Mouse (Mus musculus) CH12.LX (cell line): ENCODE data around the gene Zc3h18. TPM values are rescaled to one million over a fixed set of nuclear protein-coding genes. Genes with fewer than 3 reads are reported as not detected.

Source experiments
- DNase-seq: peaks from one replicate; pipeline ENCODE4 v3.0.0-alpha.2; 2013; ENCODE audit errors: extremely low read depth
- H3K27ac ChIP-seq: 2 replicates; pipeline ENCODE4 v1.5.1; 2012; ENCODE audit warnings: low read depth, mild to moderate bottlenecking, control low read depth, moderate library complexity; ENCODE audit not compliant: insufficient read depth
- H3K27me3 ChIP-seq: replicated peaks from 2 replicates; pipeline ENCODE3; 2012; ENCODE audit warnings: inconsistent platforms
- H3K36me3 ChIP-seq, 2 experiments: replicated peaks in 1 of 2; 2 replicates each; pipeline versions ENCODE3 to v1.6.1; 2012; ENCODE audit warnings: inconsistent platforms in 1 of 2, low read length in 1 of 2, mild to moderate bottlenecking in 1 of 2, mixed read lengths in 1 of 2, moderate library complexity in 1 of 2; ENCODE audit not compliant: control insufficient read depth in 1 of 2, insufficient read depth in 1 of 2
- H3K4me1 ChIP-seq, 2 experiments: 2 replicates each; pipeline ENCODE4 v1.6.1; 2012; ENCODE audit warnings: inconsistent platforms in 1 of 2, moderate library complexity in 1 of 2; ENCODE audit not compliant: insufficient read depth in 2 of 2, control insufficient read depth in 1 of 2
- H3K4me2 ChIP-seq: 2 replicates; pipeline ENCODE4 v1.6.1; 2012; ENCODE audit warnings: low read depth, mild to moderate bottlenecking, control low read depth; ENCODE audit not compliant: poor library complexity, insufficient read depth, severe bottlenecking
- H3K4me3 ChIP-seq, 3 experiments: fragments of 150-350 bp in 1 of 3; sonication (generic) in 1 of 3; replicated peaks in 1 of 3; 2 replicates each; pipeline versions ENCODE3 to v1.5.1; 2011 to 2012; ENCODE audit warnings: low read depth in 2 of 3, low read length in 2 of 3, mild to moderate bottlenecking in 2 of 3, moderate library complexity in 2 of 3, control low read depth in 1 of 3, improper control_type of control experiment in 1 of 3, inconsistent platforms in 1 of 3, mixed read lengths in 1 of 3; ENCODE audit not compliant: poor library complexity in 1 of 3
- H3K79me2 ChIP-seq: replicated peaks from 2 replicates; pipeline ENCODE4 v1.6.1; 2012; ENCODE audit warnings: mild to moderate bottlenecking, moderate library complexity; ENCODE audit not compliant: control insufficient read depth, poor library complexity, insufficient read depth, severe bottlenecking; ENCODE audit errors: extremely low read depth
- H3K9ac ChIP-seq: 2 replicates; pipeline ENCODE4 v1.6.1; 2012; ENCODE audit warnings: low read depth, mild to moderate bottlenecking, control low read depth, moderate library complexity; ENCODE audit not compliant: insufficient read depth
- H3K9me3 ChIP-seq: replicated peaks from 2 replicates; pipeline ENCODE3; 2012; ENCODE audit warnings: low read length, inconsistent platforms, mixed read lengths
- BHLHE40 ChIP-seq: IDR thresholded peaks from 2 replicates; pipeline ENCODE4 v1.6.1; 2011; ENCODE audit warnings: mild to moderate bottlenecking, low read depth, low read length, improper control_type of control experiment
- CHD2 ChIP-seq: IDR thresholded peaks from 2 replicates; pipeline ENCODE4 v1.6.1; 2011; ENCODE audit warnings: low read length, improper control_type of control experiment
- E2F4 ChIP-seq: IDR thresholded peaks from 2 replicates; pipeline ENCODE4 v1.6.1; 2011; ENCODE audit warnings: low read depth, low read length, improper control_type of control experiment; ENCODE audit not compliant: insufficient replicate concordance
- ELF1 ChIP-seq: IDR thresholded peaks from 2 replicates; pipeline ENCODE4 v1.6.1; 2014; ENCODE audit warnings: low read depth, mild to moderate bottlenecking, inconsistent platforms, low read length, improper control_type of control experiment
- ETS1 ChIP-seq: conservative IDR thresholded peaks from 2 replicates; pipeline ENCODE4 v1.6.1; 2012; ENCODE audit warnings: low read depth, mild to moderate bottlenecking, inconsistent platforms, low read length, improper control_type of control experiment, moderate library complexity
- GABPA ChIP-seq: IDR thresholded peaks from 2 replicates; pipeline ENCODE4 v1.6.1; 2012; ENCODE audit warnings: low read depth, low read length, improper control_type of control experiment, inconsistent platforms; ENCODE audit not compliant: insufficient replicate concordance
- HCFC1 ChIP-seq: IDR thresholded peaks from 2 replicates; pipeline ENCODE4 v1.6.1; 2012; ENCODE audit warnings: low read depth, mild to moderate bottlenecking, inconsistent platforms, low read length, improper control_type of control experiment
- JUN ChIP-seq: IDR thresholded peaks from 2 replicates; pipeline ENCODE4 v1.6.1; 2011; ENCODE audit warnings: low read depth, mild to moderate bottlenecking, low read length, improper control_type of control experiment, moderate library complexity; ENCODE audit not compliant: insufficient read depth
- JUND ChIP-seq: conservative IDR thresholded peaks from 2 replicates; pipeline ENCODE4 v1.6.1; 2011; ENCODE audit warnings: low read depth, low read length, improper control_type of control experiment
- MEF2A ChIP-seq: IDR thresholded peaks from 2 replicates; pipeline ENCODE4 v1.6.1; 2014; ENCODE audit warnings: low read depth, mild to moderate bottlenecking, inconsistent platforms, low read length, improper control_type of control experiment, borderline replicate concordance
- MXI1 ChIP-seq: IDR thresholded peaks from 2 replicates; pipeline ENCODE4 v1.6.1; 2011; ENCODE audit warnings: mild to moderate bottlenecking, low read depth, low read length, improper control_type of control experiment
- MYC ChIP-seq: IDR thresholded peaks from 2 replicates; pipeline ENCODE4 v1.6.1; 2011; ENCODE audit warnings: low read depth, mild to moderate bottlenecking, improper control_type of control experiment, low read length
- NELFE ChIP-seq: IDR thresholded peaks from 2 replicates; pipeline ENCODE4 v1.6.1; 2011; ENCODE audit warnings: low read depth, low read length, improper control_type of control experiment
- POLR2AphosphoS2 ChIP-seq: IDR thresholded peaks from 2 replicates; pipeline ENCODE4 v1.6.1; 2011; ENCODE audit warnings: low read depth, low read length, improper control_type of control experiment
- RAD21 ChIP-seq: IDR thresholded peaks from 2 replicates; pipeline ENCODE4 v1.6.1; 2011; ENCODE audit warnings: low read depth, mild to moderate bottlenecking, low read length, improper control_type of control experiment, moderate library complexity
- RCOR1 ChIP-seq: conservative IDR thresholded peaks from 2 replicates; pipeline ENCODE4 v1.6.1; 2012; ENCODE audit warnings: low read depth, mild to moderate bottlenecking, inconsistent platforms, low read length, improper control_type of control experiment
- SMC3 ChIP-seq: IDR thresholded peaks from 2 replicates; pipeline ENCODE4 v1.6.1; 2011; ENCODE audit warnings: low read depth, low read length, improper control_type of control experiment
- USF2 ChIP-seq: conservative IDR thresholded peaks from 2 replicates; pipeline ENCODE4 v1.6.1; 2011; ENCODE audit warnings: low read depth, low read length, improper control_type of control experiment
- ZC3H11A ChIP-seq: IDR thresholded peaks from 2 replicates; pipeline ENCODE4 v1.6.1; 2012; ENCODE audit warnings: low read depth, mild to moderate bottlenecking, inconsistent platforms, low read length, improper control_type of control experiment
- ZNF384 ChIP-seq: IDR thresholded peaks from 2 replicates; pipeline ENCODE4 v1.6.1; 2012; ENCODE audit warnings: low read depth, low read length, improper control_type of control experiment, inconsistent platforms
- dilution Hi-C: fragments of 300-500 bp; cut with MboI; formaldehyde crosslinking; loops from 2 replicates; pipeline ENCODE4 v1.14.3; 2020; ENCODE audit warnings: low sequenced_read_pairs; ENCODE audit not compliant: extremely low pct_unique_long_range_greater_than_20kb, extremely low pct_ligation_motif_present
- in situ Hi-C: fragments of 300-500 bp; cut with MboI; formaldehyde crosslinking; loops from 3 replicates; pipeline ENCODE4 v1.14.3; 2019; ENCODE audit warnings: low sequenced_read_pairs, low pct_ligation_motif_present, low pct_unique_long_range_greater_than_20kb, mixed read lengths
- polyA plus RNA-seq: library from polyadenylated mRNA; unstranded; fragments of >175 nt; gene quantifications from 2 replicates; pipeline ENCODE4 v1.2.1, GENCODE M21; 2012; ENCODE audit warnings: low read depth; ENCODE audit not compliant: insufficient read length
- total RNA-seq, 2 experiments: library from RNA; depleted of rRNA; stranded (reverse); fragments of 300-350 nt in 1 of 2; fragments of >200 nt in 1 of 2; gene quantifications; 2 replicates each; pipeline ENCODE4 v1.2.3; 2012 to 2014

The Zc3h18 gene
- total and polyA plus RNA-seq, 3 experiments = 34.6 to 83.0 (median 58.5) TPM

DNA sequence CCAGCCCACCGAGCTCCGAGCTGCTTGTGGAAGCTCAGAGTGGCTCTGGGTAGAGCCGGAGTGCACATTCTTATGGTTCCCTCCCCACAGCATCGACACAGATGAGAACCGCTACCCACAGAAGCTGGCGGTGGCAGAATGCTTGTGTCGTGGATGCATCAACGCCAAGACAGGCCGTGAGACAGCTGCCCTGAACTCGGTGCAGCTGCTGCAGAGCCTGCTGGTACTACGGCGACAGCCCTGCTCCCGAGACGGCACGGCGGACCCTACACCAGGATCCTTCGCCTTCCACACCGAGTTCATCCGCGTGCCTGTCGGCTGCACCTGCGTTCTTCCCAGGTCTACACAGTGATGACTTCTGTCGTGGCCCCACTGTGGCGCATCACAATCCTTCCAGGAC, 46.8 kb downstream of the Zc3h18 start:
- H3K79me2 ChIP-seq = peaks cover 11% of the 10 kb centered on the region
- H3K9ac ChIP-seq = no peak overlapping the region
- no peak overlapping the region for H3K4me3 ChIP-seq
- in situ Hi-C loops (no loop called here), dilution Hi-C loops (no loop called here)
- no peaks in the 10 kb centered on the region for H3K9me3 ChIP-seq
- no peak for TF ChIP-seq JUN
- no peak for TF ChIP-seq ETS1
- TF ChIP-seq USF2 = no peak
- no peak for TF ChIP-seq SMC3
- TF ChIP-seq NELFE = no peak
- no peak for TF ChIP-seq RCOR1
- TF ChIP-seq JUND = no peak
- no peak for TF ChIP-seq ZNF384
- no peak for TF ChIP-seq RAD21
- no peak for TF ChIP-seq GABPA
- TF ChIP-seq MXI1 = no peak
- TF ChIP-seq ELF1 = no peak
- TF ChIP-seq BHLHE40 = no peak
- TF ChIP-seq MYC = no peak
- no peak for TF ChIP-seq POLR2AphosphoS2
- TF ChIP-seq HCFC1 = no peak
- H3K36me3 ChIP-seq = peaks cover 58 to 92% of the 10 kb centered on the region in 2 experiments
- no peak overlapping the region for H3K4me2 ChIP-seq
- H3K27ac ChIP-seq = no peak overlapping the region
- peaks cover 24 to 75% of the 10 kb centered on the region in 2 experiments for H3K4me1 ChIP-seq
- no peak for DNase-seq
- H3K27me3 ChIP-seq = no peaks in the 10 kb centered on the region

DNA sequence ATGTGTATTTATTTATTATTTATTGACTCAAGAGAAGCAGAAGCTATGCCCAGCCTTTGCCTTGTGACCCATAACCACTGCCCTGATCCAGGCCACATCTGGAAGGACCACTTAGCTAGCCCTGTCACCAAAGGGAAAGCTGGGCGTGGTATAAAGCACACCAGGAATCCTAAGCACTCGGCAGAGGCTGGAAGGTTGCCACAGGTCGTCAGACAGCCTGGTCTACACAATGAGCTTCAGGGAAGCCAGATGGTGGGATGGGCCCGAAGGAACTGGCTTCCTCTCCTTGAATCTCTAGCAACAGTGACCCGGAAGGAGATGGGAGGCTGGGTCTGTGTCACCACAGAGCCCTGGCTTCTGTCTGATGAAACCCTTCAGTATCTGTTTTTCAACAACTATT, 47.2 kb downstream of the Zc3h18 start:
- no peak for DNase-seq
- Histone ChIP-seq H3K9me3 (no peaks in the 10 kb centered on the region), H3K27ac (no peak overlapping the region), H3K79me2 (peaks cover 15% of the 10 kb centered on the region), H3K9ac (no peak overlapping the region), H3K4me1 (peaks cover 27 to 79% of the 10 kb centered on the region in 2 experiments), H3K27me3 (no peaks in the 10 kb centered on the region), H3K36me3 (peaks cover 60 to 92% of the 10 kb centered on the region in 2 experiments), H3K4me2 (no peak overlapping the region), H3K4me3 (no peak overlapping the region)
- dilution Hi-C loops = no loop called here
- TF ChIP-seq JUND = no peak
- no peak for TF ChIP-seq ZC3H11A
- no peak for TF ChIP-seq E2F4
- no peak for TF ChIP-seq HCFC1
- TF ChIP-seq BHLHE40 = no peak
- no peak for TF ChIP-seq CHD2
- no peak for TF ChIP-seq MEF2A
- TF ChIP-seq POLR2AphosphoS2 = no peak
- in situ Hi-C loops = no loop called here
